Mouse (Mus musculus) testis, postnatal 10 days (tissue): ENCODE data around the gene Rbfox2.
A peak's percentile ranks its signal among the peaks of the same experiment; 100 is the strongest.
"Not testable (repeated sequence)": the region's sequence is repeated elsewhere in the genome, so short reads cannot be mapped to it uniquely, and the experiment has no call there.

ENCODE experiments used
- DNase-seq: peaks from one replicate; pipeline ENCODE4 v3.0.0; 2021; ENCODE audit warnings: low spot score

The Rbfox2 gene

DNA sequence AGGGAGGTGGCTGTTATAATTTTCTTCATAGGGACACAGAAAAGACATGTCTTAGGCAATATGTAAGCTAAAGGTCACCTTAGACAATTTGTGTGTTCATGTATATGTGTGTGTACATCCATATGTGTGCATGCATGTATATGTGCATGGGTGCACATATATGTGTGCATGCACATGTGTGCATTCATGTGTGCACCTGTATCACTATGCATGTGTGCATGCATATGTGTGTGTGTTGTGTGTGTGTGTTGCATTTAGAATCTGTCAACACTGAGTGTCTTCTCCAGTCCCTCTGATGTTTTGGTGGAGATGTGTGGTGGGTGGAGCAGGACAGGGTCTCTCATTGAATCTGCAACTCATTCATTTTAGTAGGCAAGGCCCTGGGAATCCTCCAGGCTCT lies 244.1 kb downstream of the Rbfox2 start:
- DNase-seq: no peak

DNA sequence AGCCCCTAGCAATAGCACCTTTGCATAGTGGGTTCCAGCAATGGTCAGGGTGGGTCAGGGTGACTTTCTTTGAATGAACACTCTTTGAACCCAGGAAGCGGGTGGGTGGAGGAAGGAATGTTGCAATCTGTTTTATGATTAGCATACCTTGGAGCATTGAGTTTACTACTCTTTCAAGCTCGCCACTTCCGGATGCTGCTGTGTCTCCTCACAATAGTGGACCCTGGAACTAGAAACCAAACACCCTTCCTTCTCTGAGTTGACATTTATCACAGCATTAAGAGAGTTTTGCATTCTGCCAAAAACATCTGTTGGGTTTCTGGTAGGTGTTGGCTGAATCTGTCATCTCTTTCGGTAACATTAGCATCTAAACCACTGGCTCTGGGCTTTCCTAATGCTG lies 247.4 kb downstream of the Rbfox2 start:
- not testable (repeated sequence) for DNase-seq

DNA sequence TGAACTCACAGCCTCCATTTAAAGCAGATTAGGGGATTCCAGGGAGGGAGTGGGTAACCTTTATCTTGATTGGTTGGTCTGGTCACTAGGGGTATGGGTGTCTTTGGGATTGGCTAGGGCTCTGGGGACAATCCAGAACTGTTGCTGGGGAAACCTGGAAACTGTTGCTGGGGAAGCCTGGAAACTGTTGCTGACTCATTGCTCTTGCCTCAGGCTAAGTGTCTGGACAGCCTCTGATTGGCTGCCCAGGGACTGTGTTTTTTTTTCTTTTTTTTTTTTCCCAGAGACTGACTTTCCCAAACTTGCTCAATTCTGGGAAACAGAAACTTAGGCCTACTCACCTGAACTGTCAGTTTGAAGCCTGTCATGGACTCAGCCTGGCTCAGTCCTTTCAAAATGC lies 248.2 kb downstream of the Rbfox2 start:
- DNase-seq: no peak

DNA sequence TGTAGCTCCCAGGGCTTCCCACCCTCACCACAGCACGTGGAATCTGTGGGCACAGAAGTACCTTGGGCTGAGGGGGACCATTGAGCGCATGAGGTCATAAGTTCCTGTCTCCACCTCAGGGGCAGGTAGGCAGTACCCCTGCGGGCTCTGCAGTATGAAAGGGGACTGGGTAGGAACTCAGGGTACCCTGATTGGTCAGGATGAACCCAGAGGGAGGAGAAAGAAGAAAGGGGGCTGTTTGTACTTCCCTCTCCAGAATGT lies 250.1 kb downstream of the Rbfox2 start:
- DNase-seq: no peak

DNA sequence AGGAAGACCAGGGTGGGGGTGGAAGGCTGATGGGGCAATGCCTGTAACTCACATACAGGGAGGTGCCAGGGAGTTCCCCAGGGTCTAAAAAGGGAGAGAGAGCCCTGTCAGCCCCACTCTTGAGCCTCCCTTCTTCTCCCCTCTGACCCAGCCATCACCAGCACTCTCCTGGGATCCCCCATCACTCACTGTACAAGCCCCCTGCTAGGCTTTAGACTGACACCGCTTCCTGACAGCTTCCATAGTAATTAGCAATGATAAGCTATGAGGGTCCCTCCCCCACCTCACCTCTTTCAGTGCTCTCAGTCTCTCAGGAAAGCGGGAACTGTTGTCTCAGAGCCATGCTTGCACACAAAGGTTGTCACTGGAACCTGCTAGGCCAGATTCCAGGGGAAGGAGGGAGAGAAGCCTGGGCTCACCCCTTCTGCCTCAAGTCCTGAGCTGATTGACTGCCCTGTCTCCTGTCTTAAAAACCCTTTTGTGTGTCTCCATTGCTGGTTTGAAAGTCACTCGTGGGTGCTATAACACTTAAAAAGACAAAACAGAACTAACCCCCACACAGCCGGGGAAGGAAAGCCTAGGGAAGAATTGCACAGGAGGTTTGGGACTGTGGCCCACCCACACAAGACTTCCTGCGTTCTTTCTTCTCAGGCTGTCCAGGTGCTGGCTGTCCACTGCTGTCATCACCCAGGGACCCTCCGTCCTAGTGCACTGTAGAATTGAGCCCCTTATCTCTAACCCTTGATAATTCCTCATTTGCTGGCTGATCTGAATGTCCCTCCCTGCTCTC lies 250.6 kb downstream of the Rbfox2 start:
- DNase-seq: no peak

DNA sequence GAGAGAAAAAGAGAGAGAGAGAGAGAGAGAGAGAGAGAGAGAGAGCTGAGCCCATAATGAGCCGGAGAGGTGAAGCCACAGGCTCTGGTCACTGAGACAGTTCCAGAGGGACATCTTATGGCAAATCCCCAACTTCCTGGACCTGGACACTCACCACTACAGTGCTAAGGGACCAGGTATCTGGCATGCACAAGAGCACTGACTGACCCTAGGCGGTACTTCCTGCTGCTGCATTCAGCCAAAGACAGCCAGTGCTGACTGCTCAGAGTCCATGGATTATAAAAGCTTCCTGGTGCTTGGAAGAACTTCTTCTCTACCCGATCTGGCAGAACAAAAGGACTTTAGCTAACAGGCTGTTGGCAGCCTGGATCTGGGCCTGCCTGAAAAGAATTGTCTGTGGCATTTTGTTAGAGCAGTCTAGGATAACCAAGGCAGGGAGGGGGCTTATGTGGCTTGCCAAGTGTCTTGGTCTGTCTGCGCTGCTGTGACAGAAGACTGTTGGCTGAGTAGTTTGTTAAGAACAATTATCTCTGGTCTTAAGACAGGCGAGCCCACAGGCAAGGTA lies 252.1 kb downstream of the Rbfox2 start:
- DNase-seq: no peak

DNA sequence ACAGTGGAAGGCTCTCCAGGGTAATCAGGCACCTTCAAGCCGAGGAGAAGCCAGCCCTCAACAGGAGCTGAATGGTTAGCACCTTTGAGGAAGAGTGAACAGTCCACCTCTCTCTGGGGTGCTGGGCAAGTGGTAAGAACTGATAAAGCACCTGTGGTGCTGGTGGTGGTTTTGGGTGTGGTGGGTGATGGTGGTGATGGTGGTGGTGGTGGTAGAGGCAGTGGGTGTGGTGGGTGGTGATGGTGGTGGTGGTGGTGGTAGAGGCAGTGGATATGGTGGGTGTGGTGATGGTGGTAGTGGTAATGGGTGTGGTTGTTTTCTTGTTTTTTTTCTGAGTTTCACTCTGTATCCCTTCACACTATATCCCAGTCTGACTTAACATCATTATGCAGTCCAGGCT lies 253.8 kb downstream of the Rbfox2 start:
- DNase-seq: no peak

DNA sequence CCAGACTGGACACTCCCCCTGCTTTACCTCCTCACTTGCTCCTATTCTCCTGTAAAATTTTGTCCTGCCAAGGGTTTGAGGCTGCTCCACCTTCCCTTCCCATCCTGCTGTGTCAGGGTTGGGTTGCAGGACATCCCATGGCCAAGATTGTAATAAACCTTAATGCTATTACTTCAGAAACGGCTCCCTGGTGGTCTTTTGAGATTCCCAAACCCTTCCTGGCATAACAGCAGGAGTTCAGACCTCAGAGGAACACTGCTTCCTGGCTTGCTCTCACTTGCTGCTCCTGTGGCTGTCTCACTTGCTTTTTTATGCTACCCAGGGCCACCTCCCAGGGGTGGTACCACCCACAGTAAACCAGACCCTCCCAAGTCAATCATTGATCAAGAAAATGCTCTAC lies 254.6 kb downstream of the Rbfox2 start:
- DNase-seq: no peak

DNA sequence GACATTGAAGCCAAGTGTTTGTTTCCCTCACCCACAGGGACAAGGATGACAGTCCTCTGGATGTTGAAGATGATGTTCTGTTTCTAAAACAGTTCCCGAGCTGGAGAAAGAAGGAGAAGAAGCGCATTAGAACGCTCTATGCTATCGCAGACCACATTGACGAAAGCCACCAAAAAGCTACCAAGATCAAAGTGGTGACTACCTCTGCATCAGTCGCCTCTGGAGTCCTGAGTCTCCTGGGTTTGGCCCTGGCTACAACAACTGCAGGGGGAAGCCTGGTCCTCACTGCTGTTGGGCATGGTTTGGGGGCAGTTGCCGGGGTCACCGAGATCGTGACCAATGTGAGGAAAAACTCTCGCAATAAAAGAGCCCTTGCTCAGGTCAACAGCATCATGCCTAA lies 256.2 kb downstream of the Rbfox2 start, which contains the start of gene Mb:
Mb (minus strand) TSS at position 101 of the 400 bp plus-strand sequence.
- DNase-seq: no peak

DNA sequence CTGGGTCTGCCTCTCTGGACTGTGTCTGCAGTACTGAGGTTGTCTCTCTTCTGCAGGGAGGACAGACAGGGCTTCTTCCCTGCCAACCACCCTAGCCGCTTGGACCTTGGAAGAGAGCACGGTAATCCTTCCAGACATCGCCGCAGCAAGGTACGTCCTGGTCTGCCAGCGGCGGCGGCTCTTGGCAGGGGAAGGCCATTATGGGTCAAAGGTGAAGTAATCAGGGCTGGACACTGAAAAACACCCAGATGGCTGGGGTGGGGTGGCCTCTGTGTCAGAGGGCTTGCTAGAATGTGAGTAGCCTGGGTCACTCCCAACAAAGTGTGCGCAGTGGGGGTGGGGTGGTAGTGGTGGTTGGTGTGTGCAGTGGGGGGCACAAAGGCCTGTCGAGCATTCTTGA lies 261.2 kb downstream of the Rbfox2 start:
- DNase-seq: peak; percentile 58

DNA sequence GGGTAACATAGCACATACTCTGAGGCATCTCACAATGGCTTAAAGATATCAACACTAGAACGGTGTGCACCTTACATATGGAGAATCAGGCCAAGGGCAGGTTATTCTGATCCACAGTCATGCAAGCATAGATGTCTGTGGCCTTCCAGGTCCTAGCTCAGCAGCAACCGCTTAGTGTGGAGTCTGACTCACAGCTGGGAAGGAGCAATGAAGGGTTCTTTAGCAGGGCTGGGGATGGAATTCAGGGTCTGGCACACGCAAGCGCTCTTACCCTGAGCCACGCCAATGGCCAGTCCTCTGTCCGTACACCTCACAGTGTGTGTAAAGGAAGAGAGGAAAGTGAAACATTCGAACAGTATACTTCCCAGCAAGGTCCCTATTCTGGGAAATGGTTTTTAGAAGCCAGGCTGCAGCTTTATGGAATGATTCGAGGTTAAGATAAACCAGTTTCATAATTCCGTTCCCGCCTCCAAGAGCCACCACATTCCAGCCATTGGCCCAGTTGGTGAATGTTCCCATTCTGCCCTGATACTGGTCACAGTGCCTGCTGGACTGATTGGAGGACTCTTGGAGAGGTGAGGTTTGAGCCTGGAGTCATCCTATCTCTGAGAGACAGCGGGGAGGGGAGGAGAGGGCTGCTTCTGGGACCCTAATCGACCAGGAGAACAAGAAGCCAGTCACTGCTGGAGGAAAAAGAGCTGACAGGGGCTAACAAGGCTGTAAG lies 262.0 kb downstream of the Rbfox2 start, which contains the start of gene Apol6:
Apol6 (plus strand) TSS at position 133 of the 724 bp plus-strand sequence.
- no peak for DNase-seq

DNA sequence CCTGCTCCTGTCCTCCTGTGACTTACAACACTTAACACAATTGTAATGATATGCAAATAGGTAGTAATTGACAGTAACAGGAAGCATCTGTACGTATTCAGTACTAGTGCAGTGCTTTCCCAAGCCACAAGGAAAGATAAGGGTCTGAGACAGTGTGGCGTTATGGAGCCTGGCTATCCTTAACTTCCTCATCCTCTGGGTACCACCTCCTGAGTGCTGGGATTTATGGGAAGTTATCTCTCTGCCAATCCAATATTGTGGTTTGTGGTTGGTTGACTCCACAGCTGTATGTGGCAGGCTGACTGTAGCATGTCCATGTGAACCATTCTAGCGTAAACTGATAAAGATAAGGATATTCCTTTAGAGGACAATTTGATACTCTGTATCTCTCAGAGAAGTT lies 266.0 kb downstream of the Rbfox2 start:
- no peak for DNase-seq

DNA sequence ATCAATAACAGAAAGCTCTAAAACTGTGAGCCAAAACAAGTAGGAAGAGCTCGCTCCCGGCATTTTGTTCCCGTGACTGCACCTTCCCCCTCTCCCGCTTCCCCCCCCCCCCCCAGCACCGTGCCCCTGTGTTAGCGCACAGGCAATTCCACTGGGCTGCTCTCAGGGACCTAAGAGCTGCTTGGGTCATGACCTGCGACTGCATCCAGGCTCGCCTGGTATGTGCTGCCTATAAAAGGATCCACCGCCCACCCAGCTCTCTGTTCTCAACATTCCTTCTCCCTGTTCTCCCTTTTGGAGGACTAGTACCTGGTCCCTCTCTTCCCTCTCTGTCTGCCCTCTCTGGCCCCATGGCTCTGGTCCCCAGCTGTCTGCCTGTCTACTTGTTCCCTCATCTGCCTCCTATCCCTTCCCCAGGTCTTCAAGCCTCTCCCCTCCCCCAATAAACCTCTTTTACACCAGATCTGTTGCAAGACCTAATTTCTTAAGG lies 267.5 kb downstream of the Rbfox2 start:
- no peak for DNase-seq

DNA sequence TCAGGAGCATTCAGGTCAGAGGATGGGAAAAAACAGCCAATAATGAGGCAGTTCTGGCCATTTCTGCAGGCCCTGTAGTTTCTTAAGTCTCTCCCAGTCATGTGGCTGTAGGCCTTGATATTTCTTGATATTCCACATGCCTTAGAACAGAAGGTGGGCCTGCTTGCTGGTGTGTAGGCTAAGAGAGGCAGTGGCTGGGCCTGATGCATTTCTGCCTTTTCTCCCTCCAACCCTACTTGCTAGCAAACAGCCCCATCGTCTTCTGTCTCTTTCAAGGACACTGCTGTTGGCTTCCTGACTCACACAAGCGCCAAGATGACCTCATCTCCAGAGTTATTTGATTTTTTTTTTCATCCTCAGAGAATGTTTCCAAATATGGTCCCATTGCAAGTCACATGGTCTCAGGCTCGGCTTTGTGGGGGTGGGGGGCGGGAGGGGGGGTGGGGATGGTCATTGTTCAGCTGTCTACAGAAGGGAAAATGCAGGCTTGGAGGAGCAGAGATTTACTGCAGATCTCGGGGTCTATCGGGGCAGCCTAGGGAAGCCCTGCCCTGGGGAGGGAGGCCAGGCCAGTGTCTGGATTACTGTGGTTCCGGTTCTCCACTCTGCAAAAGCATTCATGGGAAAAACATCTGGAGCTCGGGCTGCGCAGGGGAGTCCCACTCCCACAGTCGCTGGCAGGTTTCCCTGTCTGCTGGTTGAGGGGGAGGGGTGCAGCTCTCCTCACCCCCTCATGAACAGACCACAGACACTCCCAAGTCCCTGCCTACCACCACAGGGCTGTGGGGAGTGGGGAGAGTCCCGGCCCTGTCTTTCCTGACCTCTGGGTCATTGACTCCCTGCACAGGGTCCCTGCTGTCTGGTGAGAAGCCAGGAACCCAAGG lies 269.3 kb downstream of the Rbfox2 start:
- peak; percentile 82 for DNase-seq

DNA sequence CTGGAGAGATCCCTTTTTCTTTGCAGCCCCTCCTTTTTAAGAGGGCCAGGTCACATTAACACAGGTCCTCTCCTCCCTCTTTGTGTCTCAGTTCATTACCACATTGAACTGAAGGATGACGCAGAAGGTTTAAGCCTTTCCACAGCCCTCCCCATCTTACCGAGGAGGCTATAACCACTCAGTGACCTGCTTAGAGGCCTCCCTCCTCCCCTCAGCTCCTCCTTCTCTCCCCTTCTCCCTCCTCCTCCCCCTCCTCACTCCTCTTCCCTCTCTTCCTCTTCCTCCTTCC lies 269.9 kb downstream of the Rbfox2 start:
- no peak for DNase-seq

DNA sequence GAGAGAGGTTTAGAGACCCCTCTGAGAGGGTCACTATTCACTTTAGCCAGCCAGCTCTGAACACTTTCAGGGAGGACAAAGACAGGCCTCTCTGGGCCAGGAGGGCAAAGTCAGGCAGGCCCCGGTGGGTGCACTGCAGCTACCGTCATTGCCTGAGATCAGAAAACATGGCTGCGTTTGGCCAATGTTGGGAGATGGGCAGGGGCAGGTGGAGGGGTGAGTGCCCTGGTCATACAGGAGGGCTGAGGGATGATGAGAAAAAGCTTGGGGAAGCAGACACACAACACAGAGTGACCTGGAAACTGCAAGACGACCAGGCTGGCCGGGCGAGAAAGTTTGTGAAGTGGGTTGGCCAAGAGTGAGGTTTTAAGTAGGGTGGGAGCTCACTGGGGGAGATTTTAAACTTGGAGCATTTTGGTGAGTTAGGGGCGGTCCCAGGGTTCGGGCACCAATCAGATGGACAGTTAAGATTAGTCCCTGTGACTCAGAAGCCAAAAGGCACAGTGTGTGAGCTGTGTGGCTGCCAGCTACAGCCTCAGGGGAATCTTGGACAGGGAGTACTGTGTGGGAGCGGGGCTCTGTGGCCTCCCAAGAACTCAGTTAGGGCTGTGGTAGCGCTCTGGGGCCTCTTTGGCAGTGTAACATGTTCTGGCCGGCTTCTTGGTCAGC lies 270.4 kb downstream of the Rbfox2 start:
- DNase-seq: peak; percentile 85

DNA sequence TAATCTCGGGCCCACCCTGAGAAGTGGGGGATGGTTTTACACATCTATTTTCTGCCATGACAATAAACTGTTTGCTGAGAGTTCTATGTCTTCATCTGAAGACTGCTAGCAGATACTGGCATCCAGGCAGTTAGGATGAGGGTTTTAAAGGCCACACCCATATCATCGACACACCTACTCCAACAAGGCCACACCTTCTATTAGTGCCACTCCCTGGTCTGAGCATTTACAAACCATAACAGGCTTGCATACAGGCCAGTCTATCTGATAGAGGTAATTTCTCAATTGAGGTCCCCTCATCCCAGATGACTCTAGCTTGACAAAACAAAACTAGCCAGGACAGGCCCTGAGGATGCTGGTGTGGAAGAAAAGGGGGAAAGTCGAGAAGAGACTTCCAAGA lies 271.2 kb downstream of the Rbfox2 start:
- DNase-seq: no peak

DNA sequence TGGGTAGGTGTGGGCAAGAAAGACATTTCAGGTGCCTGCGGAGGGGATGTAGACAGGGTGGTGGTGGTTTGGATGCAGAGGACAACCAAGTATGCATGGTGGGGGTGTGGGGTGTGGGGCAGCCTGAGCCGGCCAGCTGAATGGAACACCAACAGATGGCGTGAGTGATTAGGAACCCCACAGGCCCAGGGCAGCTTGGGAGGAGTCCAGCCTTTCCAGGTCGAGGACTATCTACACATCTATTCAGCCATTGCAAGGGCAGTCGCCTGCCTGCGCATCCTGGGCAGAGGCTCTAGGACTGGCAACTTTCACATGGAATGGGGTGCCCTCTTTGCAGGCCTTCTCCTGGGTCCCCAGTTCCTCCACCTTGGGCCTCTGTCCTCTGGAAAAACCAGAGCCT lies 272.3 kb downstream of the Rbfox2 start:
- no peak for DNase-seq

DNA sequence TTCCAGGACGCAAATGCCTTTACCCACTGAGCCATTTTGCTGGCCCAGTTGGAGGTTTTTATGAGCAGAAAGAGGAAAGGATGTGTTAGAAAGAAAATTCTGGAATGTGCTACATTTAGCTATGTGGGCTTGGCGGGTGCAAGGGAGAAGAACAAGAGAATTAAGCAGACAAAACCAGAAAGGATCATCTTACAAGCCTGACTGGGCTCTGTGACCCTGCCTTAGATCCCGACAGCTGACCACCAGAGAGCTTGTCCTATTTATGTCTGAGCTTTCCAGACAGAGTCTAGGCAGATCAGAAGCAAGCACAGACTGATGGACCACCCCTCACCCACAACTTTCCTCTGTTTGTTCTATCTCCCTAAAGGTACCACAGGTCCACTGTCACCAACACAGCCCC lies 275.5 kb downstream of the Rbfox2 start:
- DNase-seq: no peak

DNA sequence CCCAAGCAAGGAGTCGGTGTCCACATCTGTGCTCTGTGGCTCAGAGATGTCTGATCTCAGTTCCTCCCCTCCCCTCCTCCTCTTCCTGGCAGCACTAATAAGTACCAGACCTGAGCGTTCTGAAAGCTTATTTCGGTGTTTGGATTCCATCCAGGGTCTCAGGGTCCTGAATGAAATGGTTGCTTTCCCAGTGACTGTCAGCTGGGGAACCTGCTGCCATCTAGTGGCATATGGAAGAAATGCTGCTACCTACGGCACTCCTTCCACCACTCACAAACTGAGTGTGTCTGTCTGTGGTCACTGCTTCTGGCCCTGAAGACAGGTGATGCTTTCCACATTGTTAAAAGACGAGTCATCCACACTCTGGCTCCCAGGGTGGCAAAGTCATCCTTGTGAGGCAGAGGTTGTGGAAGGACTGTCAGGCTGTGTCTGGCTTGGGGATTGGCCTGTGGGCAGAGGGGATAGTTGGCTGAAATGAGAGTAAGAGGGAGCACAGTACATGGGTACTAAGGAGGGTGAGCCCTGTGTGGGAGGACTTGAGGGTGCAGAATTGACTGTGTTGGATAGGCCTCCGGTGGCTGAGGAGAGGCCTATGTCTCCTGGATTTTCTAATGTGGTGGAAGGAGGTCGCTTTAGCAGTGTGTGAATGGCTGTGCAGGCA lies 277.3 kb downstream of the Rbfox2 start:
- peak; percentile 73 for DNase-seq
